Mouse (Mus musculus): ENCODE measurements at regions not wholly inside any gene's neighbourhood (a gene's known extent, or its start where the extent isn't known, plus 50 kb on each side); places are given as distances from the start of the nearest gene placed in this dataset.

DNA sequence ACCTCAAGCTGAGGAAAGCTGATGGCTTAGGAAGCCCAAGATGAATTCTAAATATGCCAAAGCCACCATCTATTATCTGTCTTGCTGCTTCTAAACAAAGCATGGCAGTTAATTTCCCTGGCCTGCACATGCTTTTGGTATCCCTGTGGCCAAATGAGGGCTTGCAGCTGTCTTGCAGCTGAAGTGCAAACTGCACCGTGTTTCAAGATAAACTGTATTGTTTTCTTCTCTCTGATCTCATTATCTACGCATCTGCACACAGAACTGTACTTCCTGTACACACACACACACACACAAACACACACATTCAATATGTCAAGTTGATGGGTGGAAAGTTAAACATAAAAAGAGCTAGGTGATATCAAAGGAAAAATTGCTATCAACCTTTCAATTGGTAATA lies 221.7 kb upstream of the Veph1 start:
- DNase-seq (ENCODE audit: low spot score in 2 of 2) = no peak

- DNase-seq (ENCODE audit: low spot score in 2 of 2) = no peak
Measured at GRCm38 (mm10) chr3:66515773-66516406, 219.3 kb upstream of the Veph1 start.

GRCm38 (mm10) chr3:66514587-66514986 lies 217.9 kb upstream of the Veph1 start:
- DNase-seq (ENCODE audit: low spot score in 2 of 2) = no peak

DNA sequence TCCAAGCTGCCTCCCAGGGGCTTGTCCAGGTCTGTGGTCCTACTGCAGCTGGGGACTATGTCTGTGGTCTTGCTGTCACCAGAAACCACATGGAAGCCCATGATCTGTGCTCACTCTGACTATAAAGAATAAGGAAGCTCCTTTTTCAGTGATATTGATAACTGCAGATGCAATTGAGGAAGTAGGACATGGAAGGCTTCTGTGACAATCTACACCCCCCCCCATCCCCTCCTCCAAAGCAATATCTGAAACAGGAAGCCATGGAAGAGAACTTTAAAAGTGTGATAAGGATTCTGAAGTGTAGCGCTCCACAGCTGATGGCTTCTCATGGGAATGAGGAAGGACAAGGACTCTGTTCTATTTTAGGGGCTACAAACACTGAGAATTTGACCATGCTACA lies 215.8 kb upstream of the Veph1 start:
- DNase-seq (ENCODE audit: low spot score in 2 of 2) = no peak

DNA sequence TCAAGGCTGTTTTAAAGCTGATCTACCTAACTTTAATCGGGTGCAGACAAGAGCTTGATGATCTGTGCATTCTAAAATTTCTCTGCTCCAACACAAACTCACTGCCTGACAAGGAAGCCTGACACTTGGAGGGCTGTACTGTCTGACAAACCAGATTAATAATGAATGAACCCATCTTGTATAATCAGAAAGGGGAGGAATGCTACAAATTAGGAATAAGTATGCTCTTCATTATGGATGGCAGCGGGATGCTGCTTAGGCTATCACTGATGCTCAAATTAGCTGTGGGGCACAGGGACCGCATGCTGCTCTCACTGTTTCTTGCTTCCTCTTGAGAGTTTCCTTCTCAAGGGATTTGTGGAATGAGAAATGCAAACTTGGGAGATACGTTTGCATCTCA lies 213.8 kb upstream of the Veph1 start:
- DNase-seq (ENCODE audit: low spot score in 2 of 2) = no peak

- DNase-seq (ENCODE audit: low spot score in 2 of 2) = no peak
Measured at GRCm38 (mm10) chr3:66506125-66506524, 209.5 kb upstream of the Veph1 start.

GRCm38 (mm10) chr3:66505476-66506076 lies 208.9 kb upstream of the Veph1 start:
- no peak for DNase-seq (ENCODE audit: low spot score in 2 of 2)

GRCm38 (mm10) chr3:66504717-66505116 lies 208.1 kb upstream of the Veph1 start:
- DNase-seq (ENCODE audit: low spot score in 2 of 2) = no peak

GRCm38 (mm10) chr3:66503615-66504014 lies 207.0 kb upstream of the Veph1 start:
- no peak for DNase-seq (ENCODE audit: low spot score in 2 of 2)

DNA sequence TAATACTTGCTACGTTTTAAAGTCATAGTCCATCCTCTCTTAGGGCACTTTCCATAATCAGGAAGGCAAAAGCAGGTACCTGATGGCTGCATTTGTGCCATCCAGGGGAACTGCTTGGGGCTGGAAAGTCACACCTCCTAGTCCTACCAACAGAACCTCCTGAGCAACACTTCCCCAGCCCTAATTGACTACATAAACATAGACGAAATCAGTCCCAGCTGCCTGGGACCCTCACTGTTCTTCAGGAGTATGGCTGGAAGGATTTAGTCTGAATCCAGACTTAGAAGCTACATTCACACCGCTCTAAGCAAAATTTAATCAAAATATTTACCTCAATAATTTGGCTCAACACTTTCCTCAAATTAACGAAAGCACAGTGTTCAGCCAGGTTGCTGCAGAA lies 205.2 kb upstream of the Veph1 start:
- DNase-seq (ENCODE audit: low spot score in 2 of 2) = no peak

- DNase-seq (ENCODE audit: low spot score in 2 of 2) = no peak
Measured at GRCm38 (mm10) chr3:66494442-66495113, 197.9 kb upstream of the Veph1 start.

GRCm38 (mm10) chr3:66490696-66491357 lies 194.2 kb upstream of the Veph1 start:
- no peak for DNase-seq (ENCODE audit: low spot score in 2 of 2)

DNA sequence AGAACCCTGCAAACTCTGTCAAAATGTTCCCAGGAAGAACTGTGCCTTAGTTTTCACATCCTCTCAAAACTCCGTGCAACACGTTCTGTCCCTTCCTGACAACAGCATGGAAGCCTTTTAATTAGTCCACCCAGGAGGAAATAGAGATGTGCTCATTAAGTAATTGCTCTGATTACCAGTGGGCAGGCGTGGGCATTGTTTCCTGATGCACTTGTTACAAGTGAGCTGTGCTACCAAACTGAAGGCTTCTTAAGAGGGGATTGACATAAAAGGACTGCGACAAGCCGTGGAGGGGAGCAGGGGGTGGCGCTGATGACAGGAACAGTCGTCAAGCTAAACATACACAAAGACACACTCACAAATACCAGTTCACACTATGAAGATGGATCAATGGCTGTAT lies 192.1 kb upstream of the Veph1 start:
- DNase-seq (ENCODE audit: low spot score in 2 of 2) = no peak

DNA sequence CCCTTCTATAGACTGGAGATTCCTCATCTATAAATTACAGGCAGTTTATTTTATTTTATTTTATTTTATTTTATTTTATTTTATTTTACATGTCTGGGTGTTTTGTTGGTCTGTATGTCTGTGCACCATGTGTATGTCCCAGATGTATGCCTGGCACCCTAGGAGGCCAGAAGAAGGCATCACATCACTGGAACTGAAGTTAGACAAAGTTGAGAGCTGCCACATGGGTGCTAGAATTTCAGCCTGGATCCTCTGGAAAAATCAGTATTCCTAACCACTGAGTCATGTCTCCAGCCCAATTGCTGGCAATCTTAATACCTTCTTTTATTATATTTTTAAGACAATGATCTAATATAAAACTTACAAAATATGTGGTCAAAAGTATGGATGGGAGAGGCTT lies 190.0 kb upstream of the Veph1 start:
- DNase-seq (ENCODE audit: low spot score in 2 of 2) = no peak

DNA sequence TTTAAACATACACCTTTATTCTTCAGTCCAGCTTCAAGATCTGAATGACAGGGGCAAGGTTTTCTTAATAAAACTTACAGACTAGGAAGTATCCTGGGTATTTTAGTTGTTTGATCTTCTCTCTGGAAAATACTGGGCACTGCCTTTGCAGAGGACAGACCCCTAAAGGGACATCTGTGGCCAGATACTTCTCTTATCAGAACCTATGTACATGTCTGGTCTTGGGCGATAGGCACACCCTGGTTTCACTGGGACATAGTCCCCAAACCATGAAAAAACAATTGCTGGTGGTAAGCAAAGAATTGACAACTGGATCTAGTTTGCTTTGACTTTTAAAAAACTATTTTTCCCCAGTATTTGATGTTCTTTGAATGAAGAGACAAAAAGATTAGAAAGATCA lies 189.5 kb upstream of the Veph1 start:
- no peak for DNase-seq (ENCODE audit: low spot score in 2 of 2)

GRCm38 (mm10) chr3:66480718-66481117 lies 184.1 kb upstream of the Veph1 start:
- DNase-seq (ENCODE audit: low spot score in 2 of 2) = peak in 1 of 2 experiments; percentile 4

DNA sequence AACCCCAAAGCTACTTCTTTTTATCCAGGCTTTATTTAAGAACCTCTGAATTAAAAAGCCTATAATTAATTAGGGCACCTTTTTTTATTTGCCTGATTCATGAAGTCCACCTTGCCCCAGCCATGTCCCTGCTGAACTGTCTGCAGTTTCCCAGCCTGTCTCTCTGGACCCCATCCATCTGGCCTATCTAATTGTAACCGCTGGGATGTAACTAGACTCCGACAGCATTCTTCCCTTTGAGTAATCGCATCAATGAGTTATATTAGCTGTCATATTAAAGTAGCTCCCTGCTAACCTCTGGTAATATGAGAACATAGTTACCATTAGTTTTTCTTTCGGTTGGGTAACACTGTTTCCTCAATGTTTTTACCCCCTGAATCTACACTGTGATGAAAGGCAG lies 182.6 kb upstream of the Veph1 start:
- no peak for DNase-seq (ENCODE audit: low spot score in 2 of 2)

GRCm38 (mm10) chr3:66466321-66466720 lies 169.7 kb upstream of the Veph1 start:
- no peak for DNase-seq (ENCODE audit: low spot score in 2 of 2)

DNA sequence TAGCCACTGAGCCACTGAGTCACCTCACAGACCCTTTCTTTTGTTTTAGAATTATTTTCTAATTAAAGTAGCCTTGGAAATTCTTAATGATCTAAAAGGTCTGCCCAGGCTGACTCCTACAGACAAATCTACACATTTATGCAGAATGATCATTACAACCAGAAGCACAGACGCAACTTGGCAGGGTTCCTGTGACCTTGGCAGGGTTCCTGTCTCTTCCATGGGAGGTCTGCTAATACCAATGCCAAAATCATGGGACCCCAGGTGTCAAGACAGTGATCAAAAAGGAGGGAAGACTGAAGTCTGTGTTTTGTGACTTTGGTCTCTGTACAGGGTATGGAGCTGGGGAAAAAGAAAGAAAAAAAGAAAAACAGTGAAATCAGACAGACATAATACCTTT lies 168.7 kb upstream of the Veph1 start:
- no peak for DNase-seq (ENCODE audit: low spot score in 2 of 2)

- DNase-seq (ENCODE audit: low spot score in 2 of 2) = no peak
Measured at GRCm38 (mm10) chr3:66462341-66462740, 165.7 kb upstream of the Veph1 start.

GRCm38 (mm10) chr3:66446274-66447159 lies 149.9 kb upstream of the Veph1 start:
- DNase-seq (ENCODE audit: low spot score in 2 of 2) = no peak

- DNase-seq (ENCODE audit: low spot score in 2 of 2) = no peak
Measured at GRCm38 (mm10) chr3:66433216-66433615, 136.6 kb upstream of the Veph1 start.

Measured in frontal cortex, postnatal 10 days (tissue).